Mouse (Mus musculus): ENCODE measurements around the gene Mrto4. TPM values are rescaled to one million over a fixed set of nuclear protein-coding genes. Genes with fewer than 3 reads are reported as not detected.
"Not testable (repeated sequence)": the region's sequence is repeated elsewhere in the genome, so short reads cannot be mapped to it uniquely, and the experiment has no call there.

Mrto4 gene
- total RNA-seq (2022) = 10 to 100 TPM; 43.2 to 54.3 (median 49.8) TPM

- peak; percentile 76 to 84 for DNase-seq (ENCODE audit: low spot score in 2 of 2)
Observed at GRCm38 (mm10) chr4:139351931-139352711, at the start of gene Mrto4, which contains the start of the genes Emc1 and Ubr4. TSS of gene Mrto4 (minus strand) at chr4:139352576. TSS of gene Emc1 (plus strand) at chr4:139352587. TSS of gene Ubr4 (plus strand) at chr4:139352609.

GRCm38 (mm10) chr4:139400487-139400886 lies 48.1 kb upstream of the Mrto4 start:
- DNase-seq (ENCODE audit: low spot score in 2 of 2) = no peak

GRCm38 (mm10) chr4:139395431-139395830 lies 43.1 kb upstream of the Mrto4 start:
- no peak for DNase-seq (ENCODE audit: low spot score in 2 of 2)

GRCm38 (mm10) chr4:139389557-139389956 lies 37.2 kb upstream of the Mrto4 start:
- no peak for DNase-seq (ENCODE audit: low spot score in 2 of 2)

GRCm38 (mm10) chr4:139386869-139387319 lies 34.5 kb upstream of the Mrto4 start:
- no peak for DNase-seq (ENCODE audit: low spot score in 2 of 2)

- DNase-seq (ENCODE audit: low spot score in 2 of 2) = not testable (repeated sequence)
Observed at GRCm38 (mm10) chr4:139385841-139386240, 33.5 kb upstream of the Mrto4 start.

GRCm38 (mm10) chr4:139382231-139382630 lies 29.9 kb upstream of the Mrto4 start:
- DNase-seq (ENCODE audit: low spot score in 2 of 2) = no peak

- no peak for DNase-seq (ENCODE audit: low spot score in 2 of 2)
Observed at GRCm38 (mm10) chr4:139381452-139381845, 29.1 kb upstream of the Mrto4 start.

- DNase-seq (ENCODE audit: low spot score in 2 of 2) = no peak
Observed at GRCm38 (mm10) chr4:139380775-139381451, 28.5 kb upstream of the Mrto4 start.

GRCm38 (mm10) chr4:139380207-139380748 lies 27.9 kb upstream of the Mrto4 start:
- peak; percentile 99 for DNase-seq (ENCODE audit: low spot score in 2 of 2)

- DNase-seq (ENCODE audit: low spot score in 2 of 2) = no peak
Observed at GRCm38 (mm10) chr4:139379719-139380118, 27.3 kb upstream of the Mrto4 start.

- no peak for DNase-seq (ENCODE audit: low spot score in 2 of 2)
Observed at GRCm38 (mm10) chr4:139373531-139373930, 21.2 kb upstream of the Mrto4 start.

- DNase-seq (ENCODE audit: low spot score in 2 of 2) = no peak
Observed at GRCm38 (mm10) chr4:139373130-139373529, 20.8 kb upstream of the Mrto4 start.

- no peak for DNase-seq (ENCODE audit: low spot score in 2 of 2)
Observed at GRCm38 (mm10) chr4:139368038-139368437, 15.7 kb upstream of the Mrto4 start.

GRCm38 (mm10) chr4:139367336-139367735 lies 15.0 kb upstream of the Mrto4 start:
- no peak for DNase-seq (ENCODE audit: low spot score in 2 of 2)

GRCm38 (mm10) chr4:139360761-139361548 lies 8.6 kb upstream of the Mrto4 start:
- DNase-seq (ENCODE audit: low spot score in 2 of 2) = no peak

GRCm38 (mm10) chr4:139357211-139357610 lies 4.8 kb upstream of the Mrto4 start:
- no peak for DNase-seq (ENCODE audit: low spot score in 2 of 2)

GRCm38 (mm10) chr4:139352832-139353231 lies 456 bp upstream of the Mrto4 start:
- DNase-seq (ENCODE audit: low spot score in 2 of 2) = no peak

GRCm38 (mm10) chr4:139345416-139346019 lies 6.9 kb downstream of the Mrto4 start:
- no peak for DNase-seq (ENCODE audit: low spot score in 2 of 2)

- no peak for DNase-seq (ENCODE audit: low spot score in 2 of 2)
Observed at GRCm38 (mm10) chr4:139343718-139344117, 8.7 kb downstream of the Mrto4 start.
